Mouse (Mus musculus) liver, embryonic 14.5 days (tissue): Measurements from ENCODE around the gene Nrip1.

ENCODE experiments used
- CTCF ChIP-seq: IDR thresholded peaks from 2 replicates; pipeline ENCODE4 v1.5.1; 2016; ENCODE audit warnings: antibody characterized with exemption, low read depth, control low read depth
- EP300 ChIP-seq: IDR thresholded peaks from 2 replicates; pipeline ENCODE4 v1.6.1; 2016; ENCODE audit warnings: antibody characterized with exemption, low read depth

GRCm38 (mm10) chr16:76312887-76313420, 60.7 kb downstream of the Nrip1 start:
- TF ChIP-seq EP300 (0 out of 2 replicates have a peak, but pooled peaks have one; percentile 8), CTCF (no peak)
